Mouse (Mus musculus) yolk sac, embryonic 10.5 days (tissue): ENCODE measurements around the gene H2al1b.

Source experiments
- DNase-seq: peaks from one replicate; pipeline ENCODE4 v3.0.0-alpha.2; 2017; ENCODE audit warnings: low spot score

H2al1b gene

GRCm38 (mm10) chrX:11346756-11347155 is 44.5 kb downstream of the H2al1b start:
- no peak for DNase-seq
